Mouse (Mus musculus): ENCODE measurements around the gene Mbd3. TPM values are rescaled to one million over a fixed set of nuclear protein-coding genes. Genes with fewer than 3 reads are reported as not detected.

Gene Mbd3
- polyA plus RNA-seq, 1 experiment from 2014 or later: 139 TPM

- Histone ChIP-seq H3K4me2 (ENCODE audit: low read depth, low read length) (peak overlapping the region; percentile 96), H3K27me3 (ENCODE audit: control insufficient read depth, insufficient read depth, low read length) (no peaks in the 10 kb centered on the region), H3K36me3 (ENCODE audit: control insufficient read depth, insufficient read depth, low read length) (peaks cover 29% of the 10 kb centered on the region), H3K9ac (ENCODE audit: low read length) (peak overlapping the region; percentile 99), H3K9me3 (replicated peaks; ENCODE audit: control insufficient read depth, low read length) (no peaks in the 10 kb centered on the region), H3K4me3 (replicated peaks; ENCODE audit: low read length) (peak overlapping the region; percentile 97), H3K4me1 (ENCODE audit: control insufficient read depth, insufficient read depth, low read length) (peaks cover 33% of the 10 kb centered on the region), H3K27ac (ENCODE audit: low read length) (peak overlapping the region; percentile 90)
- ATAC-seq (ENCODE audit: insufficient read depth, low FRiP score): no peak
- 8% methylated on average over 16 of the region's 16 CpGs for WGBS
Measured at GRCm38 (mm10) chr10:80431570-80432386, 32.4 kb upstream of the Mbd3 start.

- Histone ChIP-seq H3K36me3 (ENCODE audit: control insufficient read depth, insufficient read depth, low read length) (peaks cover 42% of the 10 kb centered on the region), H3K4me3 (replicated peaks; ENCODE audit: low read length) (no peak overlapping the region), H3K27me3 (ENCODE audit: control insufficient read depth, insufficient read depth, low read length) (no peaks in the 10 kb centered on the region), H3K27ac (ENCODE audit: low read length) (no peak overlapping the region), H3K4me2 (ENCODE audit: low read depth, low read length) (no peak overlapping the region), H3K9ac (ENCODE audit: low read length) (no peak overlapping the region), H3K4me1 (ENCODE audit: control insufficient read depth, insufficient read depth, low read length) (peaks cover 25% of the 10 kb centered on the region), H3K9me3 (replicated peaks; ENCODE audit: control insufficient read depth, low read length) (no peaks in the 10 kb centered on the region)
- ATAC-seq (ENCODE audit: insufficient read depth, low FRiP score): no peak
- 53% methylated on average over 8 of the region's 8 CpGs for WGBS
Measured at GRCm38 (mm10) chr10:80430375-80430980, 31.1 kb upstream of the Mbd3 start.

- 83% methylated on average over 8 of the region's 8 CpGs for WGBS
Measured at GRCm38 (mm10) chr10:80429800-80430199, 30.4 kb upstream of the Mbd3 start.

GRCm38 (mm10) chr10:80425041-80425440 is 25.7 kb upstream of the Mbd3 start:
- no peak for ATAC-seq (ENCODE audit: insufficient read depth, low FRiP score)
- Histone ChIP-seq H3K9ac (ENCODE audit: low read length) (no peak overlapping the region), H3K36me3 (ENCODE audit: control insufficient read depth, insufficient read depth, low read length) (peaks cover 51% of the 10 kb centered on the region), H3K4me1 (ENCODE audit: control insufficient read depth, insufficient read depth, low read length) (peaks cover 17% of the 10 kb centered on the region), H3K27ac (ENCODE audit: low read length) (no peak overlapping the region), H3K4me2 (ENCODE audit: low read depth, low read length) (no peak overlapping the region), H3K27me3 (ENCODE audit: control insufficient read depth, insufficient read depth, low read length) (no peaks in the 10 kb centered on the region), H3K4me3 (replicated peaks; ENCODE audit: low read length) (no peak overlapping the region), H3K9me3 (replicated peaks; ENCODE audit: control insufficient read depth, low read length) (no peaks in the 10 kb centered on the region)
- WGBS: 91% methylated on average over 3 of the region's 3 CpGs

More at GRCm38 (mm10) chr10:80429800-80430199, 30.4 kb upstream of the Mbd3 start:
- no peak overlapping the region for H3K9ac ChIP-seq (ENCODE audit: low read length)
- no peaks in the 10 kb centered on the region for H3K9me3 ChIP-seq (replicated peaks; ENCODE audit: control insufficient read depth, low read length)
- no peak overlapping the region for H3K27ac ChIP-seq (ENCODE audit: low read length)
- H3K36me3 ChIP-seq (ENCODE audit: control insufficient read depth, insufficient read depth, low read length): peaks cover 48% of the 10 kb centered on the region
- no peaks in the 10 kb centered on the region for H3K27me3 ChIP-seq (ENCODE audit: control insufficient read depth, insufficient read depth, low read length)
- H3K4me3 ChIP-seq (replicated peaks; ENCODE audit: low read length): no peak overlapping the region
- no peak for ATAC-seq (ENCODE audit: insufficient read depth, low FRiP score)
- H3K4me2 ChIP-seq (ENCODE audit: low read depth, low read length): no peak overlapping the region
- peaks cover 20% of the 10 kb centered on the region for H3K4me1 ChIP-seq (ENCODE audit: control insufficient read depth, insufficient read depth, low read length)

GRCm38 (mm10) chr10:80423562-80423961 is 24.2 kb upstream of the Mbd3 start:
- WGBS: 35% methylated on average over 4 of the region's 4 CpGs
- Histone ChIP-seq H3K27ac (ENCODE audit: low read length) (peak overlapping the region; percentile 18; the same call in 1 of the 2 replicates), H3K27me3 (ENCODE audit: control insufficient read depth, insufficient read depth, low read length) (no peaks in the 10 kb centered on the region), H3K9ac (ENCODE audit: low read length) (no peak overlapping the region), H3K36me3 (ENCODE audit: control insufficient read depth, insufficient read depth, low read length) (peaks cover 45% of the 10 kb centered on the region), H3K4me3 (replicated peaks; ENCODE audit: low read length) (no peak overlapping the region), H3K9me3 (replicated peaks; ENCODE audit: control insufficient read depth, low read length) (no peaks in the 10 kb centered on the region), H3K4me2 (ENCODE audit: low read depth, low read length) (no peak overlapping the region), H3K4me1 (ENCODE audit: control insufficient read depth, insufficient read depth, low read length) (peaks cover 32% of the 10 kb centered on the region)
- ATAC-seq (ENCODE audit: insufficient read depth, low FRiP score): peak; percentile 62

GRCm38 (mm10) chr10:80421651-80422472 is 22.5 kb upstream of the Mbd3 start:
- H3K9ac ChIP-seq (ENCODE audit: low read length): no peak overlapping the region
- H3K27me3 ChIP-seq (ENCODE audit: control insufficient read depth, insufficient read depth, low read length): no peaks in the 10 kb centered on the region
- H3K4me2 ChIP-seq (ENCODE audit: low read depth, low read length): no peak overlapping the region
- WGBS: 82% methylated on average over 9 of the region's 9 CpGs
- peaks cover 34% of the 10 kb centered on the region for H3K4me1 ChIP-seq (ENCODE audit: control insufficient read depth, insufficient read depth, low read length)
- no peak overlapping the region for H3K4me3 ChIP-seq (replicated peaks; ENCODE audit: low read length)
- peak; percentile 47 for ATAC-seq (ENCODE audit: insufficient read depth, low FRiP score)
- peak overlapping the region; percentile 39; the same call in 1 of the 2 replicates for H3K27ac ChIP-seq (ENCODE audit: low read length)
- H3K9me3 ChIP-seq (replicated peaks; ENCODE audit: control insufficient read depth, low read length): no peaks in the 10 kb centered on the region
- peaks cover 43% of the 10 kb centered on the region for H3K36me3 ChIP-seq (ENCODE audit: control insufficient read depth, insufficient read depth, low read length)

GRCm38 (mm10) chr10:80421208-80421607 is 21.9 kb upstream of the Mbd3 start:
- no peak for ATAC-seq (ENCODE audit: insufficient read depth, low FRiP score)
- H3K4me1 ChIP-seq (ENCODE audit: control insufficient read depth, insufficient read depth, low read length): peaks cover 34% of the 10 kb centered on the region
- peaks cover 41% of the 10 kb centered on the region for H3K36me3 ChIP-seq (ENCODE audit: control insufficient read depth, insufficient read depth, low read length)
- no peak overlapping the region for H3K4me3 ChIP-seq (replicated peaks; ENCODE audit: low read length)
- H3K27me3 ChIP-seq (ENCODE audit: control insufficient read depth, insufficient read depth, low read length): no peaks in the 10 kb centered on the region
- WGBS: 86% methylated on average over 8 of the region's 8 CpGs
- H3K4me2 ChIP-seq (ENCODE audit: low read depth, low read length): no peak overlapping the region
- peak overlapping the region; percentile 39; the same call in 1 of the 2 replicates for H3K27ac ChIP-seq (ENCODE audit: low read length)
- H3K9me3 ChIP-seq (replicated peaks; ENCODE audit: control insufficient read depth, low read length): no peaks in the 10 kb centered on the region
- no peak overlapping the region for H3K9ac ChIP-seq (ENCODE audit: low read length)

GRCm38 (mm10) chr10:80420729-80421128 is 21.4 kb upstream of the Mbd3 start:
- 89% methylated on average over 10 of the region's 10 CpGs for WGBS
- no peaks in the 10 kb centered on the region for H3K9me3 ChIP-seq (replicated peaks; ENCODE audit: control insufficient read depth, low read length)
- H3K4me2 ChIP-seq (ENCODE audit: low read depth, low read length): no peak overlapping the region
- H3K4me1 ChIP-seq (ENCODE audit: control insufficient read depth, insufficient read depth, low read length): peaks cover 34% of the 10 kb centered on the region
- no peaks in the 10 kb centered on the region for H3K27me3 ChIP-seq (ENCODE audit: control insufficient read depth, insufficient read depth, low read length)
- no peak overlapping the region for H3K4me3 ChIP-seq (replicated peaks; ENCODE audit: low read length)
- no peak for ATAC-seq (ENCODE audit: insufficient read depth, low FRiP score)
- no peak overlapping the region for H3K27ac ChIP-seq (ENCODE audit: low read length)
- H3K36me3 ChIP-seq (ENCODE audit: control insufficient read depth, insufficient read depth, low read length): peaks cover 39% of the 10 kb centered on the region
- H3K9ac ChIP-seq (ENCODE audit: low read length): no peak overlapping the region

Measured in stomach, embryonic 16.5 days (tissue).